Mouse (Mus musculus) heart, embryonic 14.5 days (tissue): ENCODE results near the gene Atp2c2. TPM values are rescaled to one million over a fixed set of nuclear protein-coding genes. Genes with fewer than 3 reads are reported as not detected.

Source experiments
- ATAC-seq: fragments of 200-750 bp; cut with Nextera tagmentation; 2 replicates; pipeline ENCODE4 v1.8.0; 2017; ENCODE audit warnings: low read depth, moderate TSS enrichment; ENCODE audit not compliant: insufficient number of reproducible peaks, insufficient read depth, low FRiP score
- H3K27ac ChIP-seq, 2 experiments: fragments of 200-500 bp in 1 of 2; fragments of 300-500 bp in 1 of 2; sonication (generic) in 1 of 2; replicated peaks in 1 of 2; 2 replicates each; pipeline ENCODE4 v1.5.1; 2012 to 2014; ENCODE audit warnings: low read depth in 2 of 2, low read length in 2 of 2, control low read depth in 1 of 2, mild to moderate bottlenecking in 1 of 2, mixed read lengths in 1 of 2; ENCODE audit not compliant: control insufficient read depth in 1 of 2, insufficient read depth in 1 of 2
- H3K27me3 ChIP-seq: fragments of 300-500 bp; sonication (generic); 2 replicates; pipeline ENCODE4 v1.6.1; 2014; ENCODE audit warnings: mild to moderate bottlenecking, low read length, control low read depth; ENCODE audit not compliant: control insufficient read depth, insufficient read depth
- H3K36me3 ChIP-seq: fragments of 300-500 bp; sonication (generic); 2 replicates; pipeline ENCODE4 v1.6.1; 2014; ENCODE audit warnings: mild to moderate bottlenecking, control low read depth, low read length, mixed read lengths; ENCODE audit not compliant: control insufficient read depth, insufficient read depth
- H3K4me1 ChIP-seq, 2 experiments: fragments of 200-500 bp in 1 of 2; fragments of 300-500 bp in 1 of 2; sonication (generic) in 1 of 2; 2 replicates each; pipeline ENCODE4 v1.6.1; 2012 to 2014; ENCODE audit warnings: low read length in 2 of 2, control low read depth in 1 of 2, mixed read lengths in 1 of 2; ENCODE audit not compliant: control insufficient read depth in 2 of 2, insufficient read depth in 2 of 2
- H3K4me2 ChIP-seq: fragments of 300-500 bp; sonication (generic); 2 replicates; pipeline ENCODE4 v1.6.1; 2014; ENCODE audit warnings: mild to moderate bottlenecking, low read length
- H3K4me3 ChIP-seq, 2 experiments: fragments of 200-500 bp in 1 of 2; fragments of 300-500 bp in 1 of 2; sonication (generic) in 1 of 2; 2 replicates each; pipeline ENCODE4 v1.5.1; 2012 to 2014; ENCODE audit warnings: low read length in 2 of 2, mild to moderate bottlenecking in 2 of 2, control low read depth in 1 of 2, low read depth in 1 of 2, moderate library complexity in 1 of 2; ENCODE audit not compliant: control insufficient read depth in 1 of 2, insufficient read depth in 1 of 2
- H3K9ac ChIP-seq: fragments of 300-500 bp; sonication (generic); 2 replicates; pipeline ENCODE4 v1.6.1; 2014; ENCODE audit warnings: mild to moderate bottlenecking, low read length
- H3K9me3 ChIP-seq: fragments of 300-500 bp; sonication (generic); 2 replicates; pipeline ENCODE4 v1.6.1; 2016; ENCODE audit warnings: low read length, control low read depth; ENCODE audit not compliant: control insufficient read depth
- WGBS: fragments of 180-500 bp; shearing (Covaris S2); extraction: QIAGEN DNeasy Blood & Tissue Kit; methylation state at CpG from one replicate; pipeline ENCODE4 v1.1.7; 2014; 5-methylcytosine and 5-hydroxymethylcytosine counted together
- polyA plus RNA-seq: library from polyadenylated mRNA; unstranded; fragments of >200 nt; fragmentation: Nextera tagmentation; extraction: Ambion mirVana; gene quantifications from 2 replicates; pipeline ENCODE4 v1.2.1, GENCODE M21; 2014

Atp2c2 gene
- polyA plus RNA-seq, 1 experiment from 2014 or later: 0.43 TPM

DNA sequence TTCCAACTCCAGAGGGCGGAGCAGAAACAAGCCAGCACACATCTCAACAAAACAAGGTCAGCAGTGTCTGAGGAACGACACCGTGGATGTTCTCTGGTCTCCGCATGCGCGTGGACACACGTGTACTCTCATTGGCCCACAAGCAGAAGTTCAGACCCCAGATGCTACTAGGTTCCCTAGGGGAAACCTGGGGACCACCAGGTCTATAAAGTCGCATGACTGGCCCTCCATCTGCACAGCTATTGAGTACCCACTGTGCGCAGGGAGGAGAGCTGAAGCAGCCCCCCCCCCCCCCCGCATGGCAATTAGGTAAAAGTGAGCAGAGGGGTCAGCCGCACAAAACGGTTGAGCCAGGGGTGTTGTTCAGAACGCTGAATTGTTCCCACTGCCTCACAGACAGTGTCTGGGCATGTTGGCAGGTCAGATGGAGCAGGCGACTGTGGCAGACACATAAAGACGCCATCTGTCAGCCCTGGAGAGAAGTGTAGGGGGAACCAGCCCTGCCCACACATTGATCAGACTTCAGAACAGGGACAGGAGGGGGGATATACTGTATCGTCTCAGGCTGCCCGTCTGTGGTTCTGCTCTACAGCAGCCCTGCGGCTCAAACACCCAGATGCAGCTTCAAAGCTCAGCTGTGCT is 86.1 kb downstream of the Atp2c2 start:
- H3K4me1 ChIP-seq: peaks cover 4% of the 10 kb centered on the region in 2 experiments; a peak in 2 of 4 replicates
- no peaks in the 10 kb centered on the region for H3K9me3 ChIP-seq
- 63% methylated on average over 17 of the region's 18 CpGs for WGBS
- ATAC-seq: no peak
- H3K27ac ChIP-seq: no peak overlapping the region
- H3K4me3 ChIP-seq: no peak overlapping the region
- H3K27me3 ChIP-seq: no peaks in the 10 kb centered on the region
- H3K36me3 ChIP-seq: no peaks in the 10 kb centered on the region
- H3K4me2 ChIP-seq: no peak overlapping the region
- no peak overlapping the region for H3K9ac ChIP-seq

DNA sequence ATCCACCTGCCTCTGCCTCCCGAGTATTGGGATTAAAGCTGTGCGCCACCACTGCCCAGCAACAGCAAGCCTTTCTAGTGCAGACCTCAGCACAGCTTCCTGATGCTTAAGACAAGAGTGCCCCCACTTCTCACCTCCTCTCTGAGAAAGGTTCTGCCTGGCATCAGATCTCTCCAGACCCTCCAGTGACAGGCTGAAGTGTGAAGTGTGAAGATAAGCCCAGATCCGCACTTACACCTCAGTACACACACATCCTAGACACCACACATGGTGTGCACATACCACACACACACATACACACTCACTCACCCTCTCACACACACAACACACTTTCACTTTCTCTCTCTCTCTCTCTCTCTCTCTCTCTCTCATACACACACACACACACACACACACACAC is 87.1 kb downstream of the Atp2c2 start:
- no peaks in the 10 kb centered on the region for H3K36me3 ChIP-seq
- WGBS: 40% methylated on average over 3 of the region's 3 CpGs
- H3K4me3 ChIP-seq: no peak overlapping the region
- no peak for ATAC-seq
- H3K27me3 ChIP-seq: no peaks in the 10 kb centered on the region
- no peak overlapping the region for H3K27ac ChIP-seq
- H3K4me2 ChIP-seq: no peak overlapping the region
- no peak overlapping the region for H3K9ac ChIP-seq
- H3K4me1 ChIP-seq: peaks cover 9 to 11% of the 10 kb centered on the region in 2 experiments
- no peaks in the 10 kb centered on the region for H3K9me3 ChIP-seq

DNA sequence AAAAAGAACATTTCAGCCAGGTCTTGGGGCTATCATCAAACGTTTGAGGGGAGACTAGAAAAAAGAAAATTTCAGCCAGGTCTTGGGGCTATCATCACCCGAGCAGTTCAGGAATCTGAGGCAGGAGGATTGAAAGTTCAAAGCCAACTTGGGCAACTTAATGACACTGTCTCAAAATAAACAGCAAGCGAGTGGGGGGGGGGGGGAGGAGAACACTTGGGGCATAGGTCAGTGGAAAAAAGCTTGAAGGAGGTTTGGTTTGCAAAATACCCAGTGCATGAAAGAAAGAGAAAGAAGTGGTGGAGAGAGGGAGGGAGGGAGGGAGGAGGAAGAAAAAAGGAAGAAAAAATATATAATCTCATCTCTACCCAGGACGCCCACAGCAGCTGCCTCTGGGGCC is 87.5 kb downstream of the Atp2c2 start:
- Histone ChIP-seq H3K36me3 (no peaks in the 10 kb centered on the region), H3K4me1 (peaks cover 13 to 15% of the 10 kb centered on the region in 2 experiments), H3K9ac (no peak overlapping the region), H3K27ac (no peak overlapping the region), H3K4me3 (no peak overlapping the region), H3K9me3 (no peaks in the 10 kb centered on the region), H3K4me2 (no peak overlapping the region), H3K27me3 (no peaks in the 10 kb centered on the region)
- 40% methylated on average over 4 of the region's 4 CpGs for WGBS
- no peak for ATAC-seq

DNA sequence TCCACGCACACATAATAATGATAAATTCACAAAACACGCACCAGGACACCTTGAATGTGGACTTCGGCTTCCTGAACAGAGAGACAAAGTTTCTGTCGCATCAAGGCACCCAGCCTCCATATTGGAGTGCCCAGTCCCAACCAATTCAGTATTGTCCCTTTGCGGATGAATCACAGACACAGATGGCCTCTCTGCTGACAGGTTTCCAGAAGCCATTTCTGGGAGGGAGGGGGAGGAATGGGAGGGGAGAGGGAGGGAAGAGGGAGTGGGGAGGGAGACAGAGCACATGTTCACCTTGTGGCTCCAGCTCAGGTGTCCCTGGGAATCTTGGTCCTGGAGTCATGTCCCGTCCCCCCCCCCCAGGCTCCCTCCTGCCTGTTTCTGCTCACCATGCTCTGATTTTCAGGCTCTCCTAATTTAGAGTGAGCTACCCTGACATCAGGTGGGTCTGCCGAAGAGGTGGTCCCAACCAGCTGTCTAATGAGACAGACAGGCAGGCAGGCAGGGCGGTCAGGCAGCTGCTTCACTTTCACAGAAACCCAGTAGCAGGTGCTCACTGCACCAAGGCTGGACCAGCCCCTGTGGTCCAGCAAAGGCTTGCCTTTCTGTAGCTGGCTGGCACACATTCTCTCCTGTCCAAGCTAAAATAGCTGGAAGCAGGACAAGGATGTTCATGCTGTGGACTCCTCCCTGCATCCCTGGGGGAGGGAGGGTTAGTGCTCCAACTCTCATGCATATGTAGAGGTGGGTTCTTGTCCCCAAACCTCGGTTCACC is 89.0 kb downstream of the Atp2c2 start:
- H3K9ac ChIP-seq: no peak overlapping the region
- no peaks in the 10 kb centered on the region for H3K27me3 ChIP-seq
- no peak overlapping the region for H3K4me2 ChIP-seq
- peaks cover 11 to 17% of the 10 kb centered on the region in 2 experiments for H3K4me1 ChIP-seq
- H3K4me3 ChIP-seq: no peak overlapping the region
- no peak for ATAC-seq
- H3K9me3 ChIP-seq: no peaks in the 10 kb centered on the region
- H3K36me3 ChIP-seq: no peaks in the 10 kb centered on the region
- H3K27ac ChIP-seq: no peak overlapping the region
- 78% methylated on average over 9 of the region's 9 CpGs for WGBS

DNA sequence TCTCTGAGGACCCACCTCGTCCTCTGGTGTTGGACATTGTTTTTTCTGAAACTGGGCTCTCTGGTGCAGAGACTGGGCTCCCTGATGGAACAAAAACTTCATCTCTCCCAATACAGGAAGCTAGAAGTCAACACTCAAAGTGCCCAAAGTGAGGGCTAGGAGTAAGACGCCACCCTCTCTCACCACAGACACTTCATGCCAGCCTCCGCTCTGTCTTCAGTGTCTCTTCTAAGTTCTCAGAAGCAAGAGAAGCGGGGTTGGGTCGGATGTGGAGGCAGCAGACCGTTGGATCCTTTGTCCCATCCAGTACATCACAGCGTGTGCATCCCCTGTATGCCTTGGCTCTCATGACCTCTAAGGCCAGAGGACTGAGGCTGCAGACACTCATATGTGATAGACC is 89.8 kb downstream of the Atp2c2 start:
- Histone ChIP-seq H3K9me3 (no peaks in the 10 kb centered on the region), H3K27ac (no peak overlapping the region), H3K9ac (no peak overlapping the region), H3K4me1 (peaks cover 9 to 13% of the 10 kb centered on the region in 2 experiments), H3K27me3 (no peaks in the 10 kb centered on the region), H3K4me2 (no peak overlapping the region), H3K4me3 (no peak overlapping the region), H3K36me3 (no peaks in the 10 kb centered on the region)
- ATAC-seq: no peak
- 87% methylated on average over 7 of the region's 7 CpGs for WGBS

DNA sequence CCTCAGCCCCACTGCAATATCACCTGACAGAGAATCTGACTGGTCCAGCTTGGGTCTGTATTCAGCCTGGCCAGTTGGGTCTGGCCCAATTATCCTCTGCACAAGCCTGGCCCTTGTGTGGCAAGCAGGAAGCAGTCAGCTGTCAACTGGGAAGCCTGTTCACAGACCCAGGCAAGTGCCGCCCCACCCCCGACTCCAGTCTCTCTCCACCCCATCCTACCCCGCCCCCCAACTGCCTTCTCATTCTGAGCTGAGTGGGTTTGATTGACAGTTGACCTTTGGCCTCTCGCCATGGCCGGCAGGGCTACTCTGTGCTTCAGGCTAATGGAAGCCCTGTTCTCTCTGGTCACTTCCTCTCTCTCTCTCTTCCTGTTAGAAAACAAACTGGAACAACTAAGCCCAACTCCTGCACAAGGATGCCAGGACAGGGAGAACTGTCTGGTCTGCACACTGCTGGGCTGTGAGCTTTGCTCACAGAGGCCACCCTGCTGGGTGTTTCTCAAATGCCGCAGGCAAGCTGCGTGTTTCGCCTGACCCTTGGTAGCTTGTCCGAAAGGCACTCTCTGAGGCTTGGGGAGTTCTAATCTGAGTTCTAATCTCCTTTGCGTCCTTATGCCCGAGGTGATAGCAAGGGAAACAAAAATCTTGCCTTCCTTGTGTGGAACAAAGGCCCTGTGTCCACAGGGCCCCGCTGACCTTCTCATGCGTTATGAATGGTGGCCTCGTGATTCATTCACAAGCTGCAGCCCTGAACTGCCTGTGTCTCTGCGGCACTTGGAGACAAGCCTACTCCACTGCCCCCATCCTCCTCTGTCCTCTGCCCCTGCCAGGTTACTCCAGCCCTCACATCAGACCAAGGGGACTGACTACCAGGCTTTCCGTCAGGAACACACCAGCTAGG is 92.2 kb downstream of the Atp2c2 start:
- no peak overlapping the region for H3K4me2 ChIP-seq
- no peak overlapping the region for H3K9ac ChIP-seq
- no peak for ATAC-seq
- no peak overlapping the region for H3K4me3 ChIP-seq
- H3K9me3 ChIP-seq: no peaks in the 10 kb centered on the region
- H3K36me3 ChIP-seq: no peaks in the 10 kb centered on the region
- 42% methylated on average over 16 of the region's 16 CpGs for WGBS
- H3K27me3 ChIP-seq: no peaks in the 10 kb centered on the region
- H3K27ac ChIP-seq: peak overlapping the region; percentile 17 to 21; a peak in 3 of 4 replicates
- peaks cover 9 to 13% of the 10 kb centered on the region in 2 experiments for H3K4me1 ChIP-seq

DNA sequence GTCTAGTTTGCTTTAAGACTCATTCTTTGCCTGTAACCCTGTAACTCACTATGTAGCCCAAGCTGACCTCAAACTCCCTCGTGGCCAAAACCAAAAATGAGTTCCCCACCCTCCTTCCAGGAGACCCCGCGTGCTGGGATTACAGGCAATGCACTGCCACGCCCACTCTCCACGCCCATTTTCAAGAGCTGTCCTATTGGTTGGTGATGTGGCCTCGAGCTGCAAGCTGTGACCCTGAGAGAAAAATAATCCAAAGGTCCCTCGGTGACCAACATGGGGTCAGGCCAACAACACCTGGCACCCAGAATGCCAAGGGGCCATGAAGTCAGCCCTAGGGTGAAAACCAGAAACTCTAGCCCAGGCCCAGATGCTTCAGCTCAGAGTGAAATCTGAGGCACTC is 94.9 kb downstream of the Atp2c2 start:
- 48% methylated on average over 7 of the region's 7 CpGs for WGBS
- Histone ChIP-seq H3K4me3 (no peak overlapping the region), H3K9me3 (no peaks in the 10 kb centered on the region), H3K4me2 (no peak overlapping the region), H3K4me1 (peaks cover 14 to 21% of the 10 kb centered on the region in 2 experiments), H3K36me3 (no peaks in the 10 kb centered on the region), H3K9ac (no peak overlapping the region), H3K27ac (no peak overlapping the region), H3K27me3 (no peaks in the 10 kb centered on the region)
- no peak for ATAC-seq
